Mouse (Mus musculus) bone marrow, adult 2 months (tissue): Measurements from ENCODE around the gene Rhox1. TPM values are rescaled to one million over a fixed set of nuclear protein-coding genes. Genes with fewer than 3 reads are reported as not detected.
"Not testable (repeated sequence)": the region's sequence is repeated elsewhere in the genome, so short reads cannot be mapped to it uniquely, and the experiment has no call there.

Experiments
- H3K27ac ChIP-seq: fragments of 200-500 bp; 2 replicates; pipeline ENCODE4 v1.5.1; 2012; ENCODE audit warnings: low read depth, mild to moderate bottlenecking, control low read depth, inconsistent platforms, low read length; ENCODE audit not compliant: control insufficient read depth, poor library complexity, insufficient read depth
- H3K4me1 ChIP-seq: fragments of 200-500 bp; 2 replicates; pipeline ENCODE4 v1.6.1; 2011; ENCODE audit warnings: low read length; ENCODE audit not compliant: control insufficient read depth, insufficient read depth
- H3K4me3 ChIP-seq: fragments of 200-500 bp; replicated peaks from 2 replicates; pipeline ENCODE3; 2011; ENCODE audit warnings: mild to moderate bottlenecking, low read depth, low read length, control low read depth; ENCODE audit not compliant: control insufficient read depth
- CTCF ChIP-seq: fragments of 200-500 bp; IDR thresholded peaks from 2 replicates; pipeline ENCODE4 v1.5.1; 2011; ENCODE audit warnings: low read length, control low read depth; ENCODE audit not compliant: control insufficient read depth, insufficient read depth
- POLR2A ChIP-seq: fragments of 200-500 bp; IDR thresholded peaks from 2 replicates; pipeline ENCODE4 v1.6.1; 2011; ENCODE audit warnings: low read depth, mild to moderate bottlenecking, control low read depth, low read length, borderline replicate concordance; ENCODE audit not compliant: control insufficient read depth
- WGBS: fragments of 180-500 bp; shearing (Covaris S2); methylation state at CpG from one replicate; pipeline ENCODE4 v1.1.7; 2018; 5-methylcytosine and 5-hydroxymethylcytosine counted together
- polyA plus RNA-seq: library from polyadenylated mRNA; stranded (reverse); fragments of >200 nt; gene quantifications from 2 replicates; pipeline ENCODE4 v1.2.4, GENCODE M21; 2011; ENCODE audit warnings: low replicate concordance; ENCODE audit not compliant: missing spikeins, insufficient read depth, insufficient read length

The Rhox1 gene
- polyA plus RNA-seq = not detected in 2 replicates

DNA sequence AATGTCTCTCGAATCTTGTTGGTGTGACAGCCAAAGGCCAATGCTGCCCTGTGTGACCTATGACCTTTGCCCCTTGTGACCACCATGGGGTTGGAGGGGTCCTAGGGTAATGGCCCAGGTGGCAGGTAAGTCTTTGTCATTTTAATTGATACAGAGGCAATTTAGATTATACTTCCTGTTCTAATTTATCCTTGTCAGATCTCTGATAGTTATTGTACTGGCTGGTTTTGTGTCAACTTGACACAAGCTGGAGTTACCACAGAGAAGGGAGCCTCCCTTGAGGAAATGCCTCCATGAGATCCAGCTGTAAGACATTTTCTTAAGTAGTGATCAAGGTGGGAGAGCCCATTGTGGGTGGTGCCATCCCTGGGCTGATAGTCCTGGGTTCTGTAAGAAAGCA is at the start of gene Rhox1:
Gene Rhox1, minus strand, starts transcription at position 101 of the 400 bp plus-strand sequence.
- WGBS = 83% methylated on average over 1 of the region's 1 CpGs
- H3K4me1 ChIP-seq, H3K4me3 ChIP-seq, H3K27ac ChIP-seq: not testable (repeated sequence)

DNA sequence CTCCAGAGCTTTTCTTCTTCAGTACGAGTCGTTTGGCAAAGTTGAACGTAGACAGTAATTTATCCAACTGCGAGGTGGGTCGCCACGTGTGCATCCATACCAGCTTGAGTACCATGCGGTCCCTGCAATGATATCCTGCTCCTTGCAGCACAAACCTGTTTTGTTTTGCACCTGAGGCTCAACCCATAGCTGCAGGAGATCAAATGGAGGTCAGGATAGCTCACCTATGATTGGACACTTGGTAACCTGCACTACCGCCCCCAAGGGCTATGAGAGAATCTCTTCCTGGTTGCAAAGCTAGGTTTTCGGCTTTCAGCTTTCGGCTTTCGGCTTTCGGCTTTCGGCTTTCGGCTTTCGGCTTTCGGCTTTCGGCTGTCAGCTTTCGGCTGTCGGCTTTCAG is 43.0 kb upstream of the Rhox1 start, which contains the start of gene Rhox4a:
Gene Rhox4a, plus strand, starts transcription at position 301 of the 400 bp plus-strand sequence.
- H3K4me1 ChIP-seq, H3K27ac ChIP-seq, H3K4me3 ChIP-seq: not testable (repeated sequence)
- whole genome bisulfite sequencing = 96% methylated on average over 11 of the region's 19 CpGs

DNA sequence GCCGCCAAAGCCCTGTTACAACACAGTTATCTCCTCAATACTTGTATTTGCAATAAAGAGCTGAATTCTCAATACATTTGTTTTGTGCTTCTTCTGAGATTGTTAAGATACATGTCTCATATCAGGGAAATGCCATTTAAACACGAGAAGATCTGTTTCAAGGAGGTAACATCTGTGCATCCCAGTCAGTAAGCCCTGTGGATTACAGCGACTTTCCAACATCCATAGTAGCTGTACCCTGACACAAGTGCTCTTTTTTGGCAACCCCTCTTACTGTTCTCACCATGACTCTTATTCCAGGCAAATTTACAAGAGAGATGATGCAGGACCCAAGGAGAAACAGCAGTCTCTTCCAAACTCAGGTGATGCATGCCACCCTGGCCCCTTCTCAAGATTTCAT is 27.6 kb upstream of the Rhox1 start, which contains the start of gene Rhox3a:
Gene Rhox3a, plus strand, starts transcription at position 301 of the 400 bp plus-strand sequence.
- H3K4me3 ChIP-seq, H3K27ac ChIP-seq, H3K4me1 ChIP-seq: not testable (repeated sequence)
- WGBS = 88% methylated on average over 1 of the region's 3 CpGs

DNA sequence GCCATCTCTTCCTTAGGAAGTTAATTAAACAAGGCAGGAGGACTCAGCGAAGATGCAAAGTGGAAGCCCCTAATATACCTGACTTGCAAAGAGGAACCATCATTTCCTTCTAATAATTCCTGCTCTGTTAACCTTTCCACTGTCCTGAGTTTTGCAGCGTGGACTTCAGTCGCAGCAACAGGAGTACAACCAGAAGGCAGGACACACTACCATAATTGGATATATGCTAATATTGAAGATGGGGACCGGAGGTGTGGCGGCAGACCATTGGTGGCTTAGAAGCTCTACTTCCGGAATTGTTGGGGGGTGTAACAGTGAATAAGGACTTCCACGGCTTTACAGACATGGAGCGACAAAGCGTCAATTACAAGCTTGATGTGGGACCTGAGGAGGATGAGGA is 22.6 kb upstream of the Rhox1 start, which contains the start of gene Rhox2a:
Gene Rhox2a, plus strand, starts transcription at position 301 of the 400 bp plus-strand sequence.
- 100% methylated on average over 1 of the region's 9 CpGs for WGBS
- H3K4me1 ChIP-seq, H3K27ac ChIP-seq, H3K4me3 ChIP-seq: not testable (repeated sequence)

DNA sequence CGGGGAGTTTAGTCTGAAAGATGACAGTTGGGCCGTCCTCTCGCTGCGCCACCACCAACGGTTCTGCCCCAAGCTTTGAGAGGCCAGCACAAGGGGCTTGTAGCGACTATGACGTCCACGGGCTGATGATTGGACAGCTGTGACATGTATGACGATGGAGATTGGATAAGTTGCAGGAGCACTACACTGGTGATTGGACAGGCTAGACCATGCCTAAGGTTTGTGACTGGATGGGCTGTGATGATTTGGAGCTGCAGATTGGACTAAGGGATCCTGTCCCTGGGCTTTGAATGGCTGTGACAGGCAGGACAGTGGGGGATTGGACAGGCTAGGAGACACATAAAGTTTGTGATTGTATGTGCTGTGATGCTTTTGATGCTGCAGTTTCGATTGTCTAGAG is 11.1 kb downstream of the Rhox1 start, which contains the start of gene Gm9:
Gene Gm9, minus strand, starts transcription at position 101 of the 400 bp plus-strand sequence.
- 82% methylated on average over 10 of the region's 10 CpGs for WGBS
- no peak within 1 kb of the TSS for H3K27ac ChIP-seq
- no peaks in the 10 kb centered on the region; the same call in 1 of the 2 replicates for H3K4me1 ChIP-seq

DNA sequence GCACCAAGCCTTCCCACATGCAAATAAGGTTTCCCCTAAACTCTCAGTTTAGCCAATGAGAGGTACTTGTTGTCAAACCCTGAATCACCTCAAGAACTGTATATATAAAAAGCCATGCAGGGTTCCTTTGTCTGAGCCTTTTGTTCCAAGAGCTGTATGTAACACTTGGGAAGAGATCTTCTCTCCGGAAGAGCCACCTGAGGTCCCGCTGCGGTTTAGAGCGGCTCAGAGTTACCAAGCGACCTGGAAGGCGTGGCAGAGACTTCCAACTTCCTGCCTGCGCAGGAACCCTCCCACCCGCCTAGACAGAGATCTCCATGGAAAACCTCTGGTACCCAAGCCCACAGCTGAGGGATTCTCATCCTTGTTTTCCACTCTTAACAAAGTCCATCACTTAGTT is 23.4 kb downstream of the Rhox1 start:
- no peak overlapping the region for H3K4me3 ChIP-seq
- 66% methylated on average over 8 of the region's 8 CpGs for WGBS
- no peaks in the 10 kb centered on the region for H3K4me1 ChIP-seq
- H3K27ac ChIP-seq = no peak overlapping the region
- no peak for TF ChIP-seq CTCF

More for the DNA sequence above, 11.1 kb downstream of the Rhox1 start, which contains the start of gene Gm9:
- no peak within 1 kb of the TSS for H3K4me3 ChIP-seq
- TF ChIP-seq POLR2A = no peak
- TF ChIP-seq CTCF = no peak

DNA sequence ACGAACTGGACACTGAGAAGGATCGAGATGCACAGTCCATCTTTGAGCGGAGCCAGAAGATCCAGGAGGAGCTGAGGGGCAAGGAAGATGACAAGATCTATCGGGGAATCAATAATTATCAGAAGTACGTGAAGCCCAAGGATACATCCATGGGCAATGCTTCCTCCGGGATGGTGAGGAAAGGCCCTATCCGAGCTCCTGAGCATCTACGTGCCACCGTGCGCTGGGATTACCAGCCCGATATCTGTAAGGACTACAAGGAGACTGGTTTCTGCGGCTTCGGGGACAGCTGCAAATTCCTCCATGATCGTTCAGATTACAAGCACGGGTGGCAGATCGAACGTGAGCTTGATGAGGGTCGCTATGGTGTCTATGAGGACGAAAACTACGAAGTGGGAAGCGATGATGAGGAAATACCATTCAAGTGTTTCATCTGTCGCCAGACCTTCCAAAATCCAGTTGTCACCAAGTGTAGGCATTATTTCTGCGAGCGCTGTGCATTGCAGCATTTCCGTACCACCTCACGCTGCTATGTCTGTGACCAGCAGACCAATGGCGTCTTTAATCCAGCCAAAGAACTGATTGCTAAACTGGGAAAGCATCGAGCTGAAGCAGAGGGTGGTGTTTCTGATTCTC is 30.2 kb downstream of the Rhox1 start:
- 18% methylated on average over 28 of the region's 28 CpGs for WGBS
- H3K4me3 ChIP-seq = peak overlapping the region; percentile 98
- TF ChIP-seq CTCF = no peak
- H3K4me1 ChIP-seq = no peaks in the 10 kb centered on the region; the same call in 1 of the 2 replicates
- H3K27ac ChIP-seq = 0 out of 2 replicates have a peak overlapping the region, but pooled peaks have one; percentile 53

DNA sequence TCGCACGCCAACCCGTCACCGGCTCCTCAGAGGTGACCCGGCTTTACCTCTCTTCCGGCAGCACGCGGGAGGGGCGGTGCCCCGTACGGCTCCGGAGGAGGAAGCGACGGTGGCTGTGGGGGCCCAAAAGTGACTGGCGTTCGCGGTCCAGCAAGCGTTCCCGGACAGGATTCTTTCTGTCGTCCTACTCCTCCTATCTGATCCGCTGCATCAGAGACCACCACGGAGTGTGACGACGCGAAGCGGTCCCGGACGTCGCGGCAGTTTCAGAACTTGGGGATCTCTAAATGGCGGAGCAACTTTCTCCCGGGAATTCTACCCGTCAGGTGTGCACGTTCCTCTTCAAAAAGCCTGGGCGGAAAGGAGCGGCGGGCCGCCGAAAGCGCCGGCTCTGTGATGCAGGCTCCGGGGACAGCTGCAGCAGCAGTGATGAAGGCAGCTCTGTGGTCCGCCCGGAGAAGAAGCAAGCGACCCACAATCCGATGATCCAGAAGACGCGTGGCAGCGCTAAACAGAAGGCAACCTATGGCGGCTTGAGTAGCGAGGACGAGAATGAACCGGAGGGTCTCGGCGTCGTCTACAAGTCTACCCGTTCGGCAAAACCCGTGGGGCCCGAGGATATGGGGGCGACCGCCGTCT is 30.8 kb downstream of the Rhox1 start, which contains the start of the genes Ndufa1 and Rnf113a1:
Gene Ndufa1, minus strand, starts transcription at position 59 of the 639 bp plus-strand sequence.
Gene Rnf113a1, plus strand, starts transcription at position 141 of the 639 bp plus-strand sequence.
- TF ChIP-seq POLR2A (peak; percentile 54; the same call in 1 of the 2 replicates), CTCF (no peak)
- Histone ChIP-seq H3K4me3 (peak within 1 kb of the TSS; percentile 98), H3K4me1 (no peaks in the 10 kb centered on the region; the same call in 1 of the 2 replicates), H3K27ac (peak within 1 kb of the TSS; percentile 53; the same call in 1 of the 2 replicates)
- 13% methylated on average over 63 of the region's 63 CpGs for WGBS

DNA sequence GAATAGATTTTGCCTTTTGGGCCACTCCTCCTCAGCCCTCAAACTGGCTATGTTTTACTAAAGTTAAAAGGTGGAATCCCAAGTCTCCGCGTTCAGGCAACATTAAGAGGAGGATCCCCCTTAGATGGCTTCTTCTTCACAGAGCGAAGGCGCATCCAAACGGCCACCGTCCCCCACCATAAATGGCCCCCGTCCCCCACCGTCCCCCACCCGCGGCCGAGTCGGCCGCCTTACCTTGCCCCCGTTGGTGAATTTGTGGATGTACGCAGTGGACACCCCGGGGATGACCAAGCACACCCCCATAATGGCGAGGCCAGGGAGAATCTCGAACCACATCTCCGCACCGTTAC is 31.3 kb downstream of the Rhox1 start:
- no peak overlapping the region for H3K27ac ChIP-seq
- no peak for TF ChIP-seq CTCF
- TF ChIP-seq POLR2A = no peak
- peak overlapping the region; percentile 98 for H3K4me3 ChIP-seq
- 18% methylated on average over 20 of the region's 20 CpGs for WGBS
- no peaks in the 10 kb centered on the region; the same call in 1 of the 2 replicates for H3K4me1 ChIP-seq

DNA sequence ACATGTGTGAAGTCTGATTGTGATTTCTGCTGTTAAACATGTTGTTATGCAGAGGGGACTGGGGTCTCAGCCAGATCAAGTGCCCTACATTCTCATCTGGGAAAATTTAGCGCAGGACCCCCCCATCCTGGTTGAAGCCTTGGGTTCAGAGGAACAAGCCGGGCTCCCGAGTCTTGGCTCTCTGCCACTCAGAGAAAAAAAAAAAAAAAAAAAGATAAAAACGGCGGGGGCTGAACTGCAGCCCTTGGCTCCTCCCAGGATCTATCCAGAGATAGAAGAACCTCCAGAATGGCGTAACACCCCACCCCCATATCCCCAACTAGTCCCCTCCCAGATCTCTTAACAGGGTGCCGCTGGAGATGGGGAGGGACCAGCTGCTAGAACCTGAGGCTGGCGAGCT is 37.7 kb downstream of the Rhox1 start:
- H3K4me3 ChIP-seq, H3K4me1 ChIP-seq, H3K27ac ChIP-seq: not testable (repeated sequence)
- 61% methylated on average over 5 of the region's 8 CpGs for WGBS
